Mouse (Mus musculus) testis, adult 2 months (tissue): Measurements from ENCODE around the gene Gdpd5.

Experiments used
- CTCF ChIP-seq: fragments of 200-500 bp; IDR thresholded peaks from 2 replicates; pipeline ENCODE4 v1.5.1; 2012; ENCODE audit warnings: low read depth, mild to moderate bottlenecking, inconsistent platforms, low read length, moderate library complexity; ENCODE audit not compliant: control insufficient read depth, insufficient read depth, insufficient replicate concordance
- POLR2A ChIP-seq: fragments of 200-500 bp; IDR thresholded peaks from 2 replicates; pipeline ENCODE4 v1.6.1; 2012; ENCODE audit warnings: low read depth, mild to moderate bottlenecking, inconsistent platforms, low read length, moderate library complexity; ENCODE audit not compliant: control insufficient read depth

GRCm38 (mm10) chr7:99403254-99403653, 22.0 kb downstream of the Gdpd5 start:
- TF ChIP-seq CTCF (no peak), POLR2A (no peak)
